Mouse (Mus musculus): ENCODE data around the gene Cbfa2t2. TPM values are rescaled to one million over a fixed set of nuclear protein-coding genes. Genes with fewer than 3 reads are reported as not detected.

The Cbfa2t2 gene
- polyA plus RNA-seq, 1 experiment from 2014 or later: 37.6 TPM

GRCm38 (mm10) chr2:154517424-154517823 is 81.1 kb downstream of the Cbfa2t2 start:
- Histone ChIP-seq H3K4me2 (no peak overlapping the region), H3K4me3 (no peak overlapping the region), H3K27ac (no peak overlapping the region), H3K4me1 (no peaks in the 10 kb centered on the region), H3K36me3 (peaks cover 21% of the 10 kb centered on the region), H3K9me3 (no peaks in the 10 kb centered on the region), H3K9ac (no peak overlapping the region), H3K27me3 (no peaks in the 10 kb centered on the region)
- WGBS: 85% methylated on average over 5 of the region's 5 CpGs
- no peak for ATAC-seq (ENCODE audit: borderline replicate concordance, extremely low read depth, low FRiP score, low TSS enrichment)

DNA sequence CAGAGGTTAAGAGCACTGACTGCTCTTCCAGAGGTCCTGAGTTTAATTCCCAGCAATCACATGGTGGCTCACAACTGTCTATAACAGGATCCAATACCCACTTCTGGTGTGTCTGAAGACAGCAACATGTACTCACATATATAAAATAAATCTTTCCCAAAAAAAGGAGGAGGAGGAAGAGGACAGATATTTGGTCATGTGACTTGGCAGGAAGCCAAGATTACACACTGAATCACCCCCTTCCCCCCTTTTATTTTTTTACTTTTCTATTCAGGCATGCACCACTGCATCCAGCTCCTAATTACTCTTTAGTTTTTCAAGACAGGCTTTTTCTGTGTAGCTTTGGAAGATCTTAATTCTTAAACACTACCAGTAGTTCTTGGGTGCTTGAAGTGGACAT is 85.2 kb downstream of the Cbfa2t2 start:
- H3K9me3 ChIP-seq: no peaks in the 10 kb centered on the region
- H3K36me3 ChIP-seq: peaks cover 45% of the 10 kb centered on the region
- no peak for ATAC-seq (ENCODE audit: borderline replicate concordance, extremely low read depth, low FRiP score, low TSS enrichment)
- H3K4me2 ChIP-seq: no peak overlapping the region
- no peaks in the 10 kb centered on the region for H3K27me3 ChIP-seq
- H3K4me3 ChIP-seq: no peak overlapping the region
- no peak overlapping the region for H3K9ac ChIP-seq
- H3K27ac ChIP-seq: no peak overlapping the region
- no peaks in the 10 kb centered on the region for H3K4me1 ChIP-seq

GRCm38 (mm10) chr2:154522334-154522733 is 86.1 kb downstream of the Cbfa2t2 start:
- Histone ChIP-seq H3K4me3 (no peak overlapping the region), H3K9me3 (no peaks in the 10 kb centered on the region), H3K4me1 (no peaks in the 10 kb centered on the region), H3K27ac (no peak overlapping the region), H3K4me2 (no peak overlapping the region), H3K27me3 (no peaks in the 10 kb centered on the region), H3K36me3 (peaks cover 45% of the 10 kb centered on the region), H3K9ac (no peak overlapping the region)
- ATAC-seq (ENCODE audit: borderline replicate concordance, extremely low read depth, low FRiP score, low TSS enrichment): no peak
- WGBS: 89% methylated on average over 5 of the region's 5 CpGs

GRCm38 (mm10) chr2:154525285-154525684 is 89.0 kb downstream of the Cbfa2t2 start:
- Histone ChIP-seq H3K4me2 (no peak overlapping the region), H3K36me3 (peaks cover 50% of the 10 kb centered on the region), H3K4me1 (no peaks in the 10 kb centered on the region), H3K27ac (no peak overlapping the region), H3K27me3 (no peaks in the 10 kb centered on the region), H3K9ac (no peak overlapping the region), H3K4me3 (no peak overlapping the region), H3K9me3 (no peaks in the 10 kb centered on the region)
- WGBS: 91% methylated on average over 2 of the region's 2 CpGs
- ATAC-seq (ENCODE audit: borderline replicate concordance, extremely low read depth, low FRiP score, low TSS enrichment): no peak

- no peaks in the 10 kb centered on the region for H3K4me1 ChIP-seq
- H3K36me3 ChIP-seq: peaks cover 60% of the 10 kb centered on the region
- no peak overlapping the region for H3K4me3 ChIP-seq
- no peak overlapping the region for H3K4me2 ChIP-seq
- H3K27me3 ChIP-seq: no peaks in the 10 kb centered on the region
- no peaks in the 10 kb centered on the region for H3K9me3 ChIP-seq
- 53% methylated on average over 3 of the region's 3 CpGs for WGBS
- no peak overlapping the region for H3K9ac ChIP-seq
- H3K27ac ChIP-seq: peak overlapping the region; percentile 64
- ATAC-seq (ENCODE audit: borderline replicate concordance, extremely low read depth, low FRiP score, low TSS enrichment): 0 out of 2 replicates have a peak, but pooled peaks have one; percentile 31
These were observed 90.2 kb downstream of the Cbfa2t2 start for GRCm38 (mm10) chr2:154526531-154526930.

DNA sequence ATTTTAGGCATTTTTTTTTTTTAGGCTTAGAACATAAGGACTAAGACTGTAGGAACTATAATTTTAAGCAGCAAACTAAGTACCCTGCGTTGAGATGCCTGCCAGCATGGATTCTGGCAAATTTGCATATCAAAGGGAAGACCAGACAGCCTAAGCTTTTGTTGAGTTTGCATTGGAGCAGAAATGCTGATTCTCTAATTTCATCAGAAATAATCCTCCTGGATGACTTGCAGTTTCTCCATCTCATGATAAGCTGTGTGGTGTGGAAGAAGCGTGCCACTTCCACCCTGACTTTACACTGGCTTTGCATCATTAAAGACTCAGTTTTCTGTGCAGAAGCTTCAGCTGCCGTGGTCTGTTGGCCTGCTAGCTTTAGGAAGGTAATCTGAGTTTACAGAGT is 96.6 kb downstream of the Cbfa2t2 start:
- no peak for ATAC-seq (ENCODE audit: borderline replicate concordance, extremely low read depth, low FRiP score, low TSS enrichment)
- 71% methylated on average over 3 of the region's 3 CpGs for WGBS
- Histone ChIP-seq H3K4me1 (no peaks in the 10 kb centered on the region), H3K27me3 (no peaks in the 10 kb centered on the region), H3K9me3 (no peaks in the 10 kb centered on the region), H3K9ac (no peak overlapping the region), H3K36me3 (peaks cover 63% of the 10 kb centered on the region), H3K4me2 (no peak overlapping the region), H3K27ac (no peak overlapping the region), H3K4me3 (no peak overlapping the region)

GRCm38 (mm10) chr2:154534704-154535270 is 98.5 kb downstream of the Cbfa2t2 start:
- peaks cover 3% of the 10 kb centered on the region; the same call in 1 of the 2 replicates for H3K4me1 ChIP-seq
- H3K27me3 ChIP-seq: no peaks in the 10 kb centered on the region
- H3K9me3 ChIP-seq: no peaks in the 10 kb centered on the region
- ATAC-seq (ENCODE audit: borderline replicate concordance, extremely low read depth, low FRiP score, low TSS enrichment): no peak
- no peak overlapping the region for H3K9ac ChIP-seq
- no peak overlapping the region for H3K4me2 ChIP-seq
- WGBS: 87% methylated on average over 12 of the region's 12 CpGs
- no peak overlapping the region for H3K4me3 ChIP-seq
- H3K27ac ChIP-seq: no peak overlapping the region
- peaks cover 52% of the 10 kb centered on the region for H3K36me3 ChIP-seq

DNA sequence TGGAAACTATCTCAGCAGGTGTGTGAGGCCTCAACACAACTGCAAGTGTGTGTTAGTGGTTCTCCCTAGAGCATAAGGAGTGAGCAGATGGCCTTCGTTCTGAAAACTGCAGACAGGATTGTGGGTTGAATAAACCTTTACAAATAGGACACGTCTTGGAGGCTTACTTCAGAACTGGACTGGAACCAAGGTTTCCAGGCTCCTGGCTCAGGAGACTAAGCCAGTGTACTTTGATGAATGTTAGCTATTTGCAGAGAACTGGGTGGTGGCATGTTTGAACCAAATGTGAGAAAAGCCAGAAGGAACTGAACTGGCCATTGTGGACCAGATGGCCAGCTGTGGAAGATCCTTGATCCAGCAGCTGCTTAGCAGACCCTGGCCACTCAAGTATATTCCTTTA is 102.0 kb downstream of the Cbfa2t2 start:
- Histone ChIP-seq H3K4me3 (no peak overlapping the region), H3K9ac (no peak overlapping the region), H3K27ac (no peak overlapping the region), H3K4me2 (no peak overlapping the region), H3K4me1 (peaks cover 3% of the 10 kb centered on the region; the same call in 1 of the 2 replicates), H3K27me3 (no peaks in the 10 kb centered on the region), H3K9me3 (no peaks in the 10 kb centered on the region), H3K36me3 (peaks cover 22% of the 10 kb centered on the region)
- 45% methylated on average over 2 of the region's 2 CpGs for WGBS
- ATAC-seq (ENCODE audit: borderline replicate concordance, extremely low read depth, low FRiP score, low TSS enrichment): no peak

DNA sequence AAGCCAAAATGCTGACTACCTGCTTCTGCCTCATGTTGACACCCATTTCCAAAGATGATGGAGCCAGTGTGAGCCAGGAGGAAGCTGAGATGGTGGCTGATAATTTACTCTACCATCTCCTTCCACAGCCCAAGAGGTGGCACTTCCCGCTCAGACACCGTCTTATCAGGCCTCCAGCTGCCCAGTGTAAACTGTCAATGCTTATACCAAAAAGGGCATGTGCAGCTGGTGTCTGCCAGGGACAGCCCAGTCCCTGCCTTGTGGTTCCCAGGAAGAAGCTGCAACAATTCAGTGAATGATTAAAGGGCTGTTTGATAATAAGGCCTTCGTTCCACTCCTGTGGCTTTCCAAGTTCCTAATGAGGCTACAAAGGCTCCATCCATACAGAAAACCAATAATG is 102.4 kb downstream of the Cbfa2t2 start:
- H3K9me3 ChIP-seq: no peaks in the 10 kb centered on the region
- H3K9ac ChIP-seq: no peak overlapping the region
- H3K27me3 ChIP-seq: no peaks in the 10 kb centered on the region
- H3K4me1 ChIP-seq: peaks cover 3% of the 10 kb centered on the region; the same call in 1 of the 2 replicates
- H3K4me2 ChIP-seq: no peak overlapping the region
- no peak overlapping the region for H3K27ac ChIP-seq
- peak; percentile 40; the same call in 1 of the 2 replicates for ATAC-seq (ENCODE audit: borderline replicate concordance, extremely low read depth, low FRiP score, low TSS enrichment)
- H3K36me3 ChIP-seq: peaks cover 20% of the 10 kb centered on the region
- H3K4me3 ChIP-seq: no peak overlapping the region
- 31% methylated on average over 3 of the region's 3 CpGs for WGBS

GRCm38 (mm10) chr2:154539720-154540119 is 103.4 kb downstream of the Cbfa2t2 start:
- Histone ChIP-seq H3K9ac (no peak overlapping the region), H3K4me3 (no peak overlapping the region), H3K36me3 (peaks cover 17% of the 10 kb centered on the region), H3K4me2 (no peak overlapping the region), H3K27ac (no peak overlapping the region), H3K4me1 (peaks cover 3% of the 10 kb centered on the region; the same call in 1 of the 2 replicates), H3K27me3 (no peaks in the 10 kb centered on the region), H3K9me3 (no peaks in the 10 kb centered on the region)
- no peak for ATAC-seq (ENCODE audit: borderline replicate concordance, extremely low read depth, low FRiP score, low TSS enrichment)
- WGBS: 75% methylated on average over 3 of the region's 3 CpGs

GRCm38 (mm10) chr2:154541630-154542029 is 105.3 kb downstream of the Cbfa2t2 start:
- Histone ChIP-seq H3K27ac (no peak overlapping the region), H3K27me3 (no peaks in the 10 kb centered on the region), H3K9me3 (no peaks in the 10 kb centered on the region), H3K4me2 (no peak overlapping the region), H3K4me1 (peaks cover 3% of the 10 kb centered on the region; the same call in 1 of the 2 replicates), H3K9ac (no peak overlapping the region), H3K36me3 (peaks cover 4% of the 10 kb centered on the region), H3K4me3 (no peak overlapping the region)
- 79% methylated on average over 2 of the region's 2 CpGs for WGBS
- ATAC-seq (ENCODE audit: borderline replicate concordance, extremely low read depth, low FRiP score, low TSS enrichment): no peak

- Histone ChIP-seq H3K9me3 (no peaks in the 10 kb centered on the region), H3K27ac (no peak overlapping the region), H3K4me3 (no peak overlapping the region), H3K27me3 (no peaks in the 10 kb centered on the region), H3K4me2 (no peak overlapping the region), H3K36me3 (no peaks in the 10 kb centered on the region), H3K9ac (no peak overlapping the region), H3K4me1 (peaks cover under 1% of the 10 kb centered on the region; the same call in 1 of the 2 replicates)
- WGBS: 86% methylated on average over 9 of the region's 9 CpGs
- ATAC-seq (ENCODE audit: borderline replicate concordance, extremely low read depth, low FRiP score, low TSS enrichment): no peak
These were observed 107.5 kb downstream of the Cbfa2t2 start for GRCm38 (mm10) chr2:154543567-154544347.
